Mouse (Mus musculus): ENCODE data around the gene 6820408C15Rik.
A peak's percentile ranks its signal among the peaks of the same experiment; 100 is the strongest.

6820408C15Rik gene

GRCm38 (mm10) chr2:152415287-152415686, at the start of gene 6820408C15Rik:
TSS of gene 6820408C15Rik (plus strand) at chr2:152415587.
- no peak for DNase-seq

GRCm38 (mm10) chr2:152367917-152368316, 47.5 kb upstream of the 6820408C15Rik start:
- DNase-seq: no peak

DNA sequence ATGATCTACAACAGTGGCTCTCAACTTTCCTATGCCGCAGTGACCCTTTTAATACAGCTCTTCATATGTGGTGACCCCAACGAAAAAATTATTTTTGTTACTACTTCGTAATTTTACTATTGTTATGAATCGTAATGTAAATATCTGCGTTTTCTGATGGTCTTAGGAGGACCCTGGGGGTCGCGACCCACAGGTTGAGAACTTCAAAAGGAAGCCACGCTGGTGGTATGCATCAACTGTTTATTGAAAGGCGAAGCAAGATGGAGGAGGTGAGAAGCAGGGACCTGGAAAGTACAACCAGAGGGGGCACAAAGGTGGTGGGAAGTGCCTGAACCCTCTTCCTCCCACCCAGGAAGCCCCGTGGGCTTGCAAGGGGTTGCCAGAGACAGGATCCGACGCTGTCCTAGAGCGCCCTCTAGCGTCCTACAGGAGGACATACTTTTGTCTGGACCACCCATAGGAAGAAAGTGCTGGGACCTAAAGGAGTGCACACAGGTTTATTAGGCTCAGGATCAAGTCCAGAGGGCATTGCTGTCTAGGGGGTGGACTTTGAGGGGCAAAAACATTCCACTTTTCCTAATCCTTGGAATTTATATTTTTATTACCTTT, 46.8 kb upstream of the 6820408C15Rik start:
- DNase-seq: peak; percentile 63

GRCm38 (mm10) chr2:152372104-152372503, 43.3 kb upstream of the 6820408C15Rik start:
- DNase-seq: no peak

DNA sequence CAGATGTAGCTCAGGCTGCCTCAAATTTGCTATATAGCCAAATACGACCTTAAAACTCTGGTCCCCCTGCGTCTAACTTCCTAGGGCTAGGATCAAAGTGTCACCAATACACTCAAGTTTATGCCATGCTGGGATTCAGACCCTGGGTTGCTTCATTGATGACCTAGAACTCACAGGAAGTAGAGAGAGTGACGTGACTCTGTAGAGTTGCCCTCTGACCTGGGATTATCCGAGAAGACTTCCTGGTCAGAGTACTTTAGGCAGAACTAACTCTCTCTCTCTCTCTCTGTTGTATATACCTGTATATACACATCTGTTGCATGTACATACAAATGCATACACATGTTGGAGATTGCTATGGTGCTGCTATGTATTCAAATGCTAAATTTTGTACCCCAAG, 42.7 kb upstream of the 6820408C15Rik start:
- DNase-seq: no peak

- DNase-seq: no peak
Measured at GRCm38 (mm10) chr2:152373547-152373946, 41.8 kb upstream of the 6820408C15Rik start.

GRCm38 (mm10) chr2:152375652-152376344, 39.6 kb upstream of the 6820408C15Rik start:
- DNase-seq: peak; percentile 64

GRCm38 (mm10) chr2:152376345-152376741, 39.0 kb upstream of the 6820408C15Rik start, which contains the start of gene Nrsn2:
TSS of gene Nrsn2 (minus strand) at chr2:152376638.
- peak; percentile 38 for DNase-seq

DNA sequence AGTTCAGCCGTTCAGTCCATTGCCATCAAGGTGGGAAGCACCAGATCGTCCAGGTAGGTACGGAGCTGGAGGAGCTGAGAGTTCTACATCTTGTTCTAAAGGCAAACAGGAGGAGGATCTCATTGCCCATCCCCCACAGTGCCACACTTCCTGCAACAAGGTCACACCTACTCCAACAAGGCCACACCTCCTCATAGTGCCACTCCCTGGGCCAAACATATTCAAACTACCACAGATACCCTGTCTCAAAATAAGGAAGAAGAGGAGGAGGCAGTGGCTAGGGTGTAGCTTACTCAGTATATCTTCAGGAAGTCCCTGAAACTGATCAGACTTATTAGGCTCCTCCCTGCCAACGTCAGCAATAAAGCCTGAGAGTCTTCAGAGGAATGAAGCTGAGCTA, 31.2 kb upstream of the 6820408C15Rik start:
- no peak for DNase-seq

- DNase-seq: no peak
Measured at GRCm38 (mm10) chr2:152392786-152393185, 22.6 kb upstream of the 6820408C15Rik start.

GRCm38 (mm10) chr2:152393225-152394017, 22.0 kb upstream of the 6820408C15Rik start:
- DNase-seq: no peak

DNA sequence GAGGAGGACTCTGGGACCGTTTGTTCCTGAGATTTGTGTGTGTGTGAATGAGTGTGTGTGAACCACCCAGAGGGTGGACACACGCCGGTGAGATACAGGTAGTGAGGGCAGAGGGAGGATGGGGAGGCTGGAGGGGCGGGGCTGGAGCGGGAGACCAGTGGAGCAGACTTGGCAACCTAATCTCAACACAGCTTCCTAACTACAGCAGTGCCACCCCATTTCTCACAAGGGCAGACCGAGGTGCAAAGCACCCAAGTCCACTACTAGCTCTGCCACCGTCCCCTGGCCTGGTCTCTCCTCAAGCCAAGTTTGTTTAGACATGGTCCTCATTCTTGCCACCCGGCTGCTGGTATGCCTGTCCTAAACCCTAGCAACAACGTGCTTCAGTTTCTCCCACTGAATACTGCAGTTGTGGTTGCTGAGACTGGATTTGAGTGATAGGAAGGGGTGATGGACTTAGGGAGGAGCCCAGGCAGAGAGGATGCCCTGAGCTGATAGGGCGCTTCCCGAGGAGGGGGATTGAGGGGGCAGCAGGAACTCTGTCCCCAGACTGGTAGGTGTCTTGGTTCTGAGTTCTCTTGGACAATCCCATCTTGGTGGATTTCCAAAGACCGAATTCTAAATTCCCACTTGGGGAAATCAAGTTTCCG, 20.0 kb upstream of the 6820408C15Rik start:
- DNase-seq: no peak

DNA sequence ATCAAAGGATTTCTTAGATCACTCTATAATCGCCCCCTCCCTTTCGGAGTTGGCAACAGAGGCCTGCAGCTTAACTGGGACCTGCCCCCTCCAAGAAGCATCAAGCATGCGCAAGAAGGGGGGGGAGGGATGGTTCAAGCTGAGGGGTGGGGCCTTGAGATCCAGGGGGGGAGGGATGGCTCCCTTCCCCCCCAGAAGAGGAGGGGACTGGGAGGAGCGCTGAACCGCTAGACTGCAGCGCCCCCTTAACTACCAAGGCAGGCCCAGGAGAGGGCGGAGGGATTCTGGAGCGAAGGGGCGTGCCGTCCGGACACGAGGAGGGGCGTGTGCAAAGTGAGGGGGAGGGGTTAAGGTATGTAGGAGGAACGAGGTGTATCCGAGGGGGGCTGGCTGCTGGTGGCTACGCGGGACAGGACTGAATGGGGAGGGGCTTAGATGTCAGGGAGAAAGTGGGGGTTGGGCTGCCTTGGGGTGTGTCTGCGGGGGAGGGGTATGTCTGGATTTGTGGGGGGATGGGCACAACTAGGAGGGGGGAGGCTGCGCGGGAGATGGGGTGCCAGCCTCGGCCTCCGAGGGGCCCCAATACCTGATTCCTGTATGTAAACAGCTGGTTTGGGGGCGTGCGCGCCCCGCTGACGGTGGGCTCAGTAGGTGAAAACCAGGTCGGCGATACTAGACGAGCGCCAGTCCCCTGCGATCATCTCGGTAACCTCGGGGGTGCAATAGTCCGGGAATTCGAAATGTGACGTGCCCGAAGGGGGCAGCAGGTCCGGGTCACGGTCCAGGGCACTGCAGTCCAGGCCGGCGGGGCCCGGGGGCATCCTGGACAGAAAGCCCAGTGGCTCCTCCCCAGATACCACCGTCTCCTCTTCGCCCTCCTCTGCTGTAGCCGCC, 19.0 kb upstream of the 6820408C15Rik start:
- peak; percentile 89 for DNase-seq

DNA sequence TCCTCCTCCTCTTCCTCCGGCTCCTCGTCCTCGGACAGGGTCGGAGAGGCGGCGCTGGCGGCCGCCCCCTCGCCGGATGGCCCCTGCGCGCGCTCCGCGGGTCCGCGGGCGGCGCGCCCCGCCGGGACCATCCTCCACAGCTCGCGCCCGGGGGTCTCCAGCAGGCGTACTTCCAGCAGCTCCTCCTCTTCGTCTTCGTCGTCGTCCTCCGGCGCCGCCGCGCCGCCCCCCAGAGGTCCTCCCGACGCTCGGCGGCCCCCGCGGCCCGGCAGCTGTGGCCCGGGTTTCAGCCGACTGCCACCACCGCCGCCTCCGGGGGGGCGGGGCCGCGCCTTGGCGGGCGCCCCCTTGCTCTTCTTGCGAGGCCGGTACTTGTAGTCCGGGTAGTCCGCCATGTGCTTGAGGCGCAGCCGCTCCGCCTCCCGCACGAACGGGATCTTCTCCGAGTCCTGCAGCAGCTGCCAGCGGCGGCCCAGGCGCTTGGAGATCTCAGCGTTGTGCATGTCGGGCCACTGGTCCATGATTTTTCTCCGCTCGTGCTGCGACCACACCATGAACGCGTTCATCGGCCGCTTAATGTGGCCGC, 18.3 kb upstream of the 6820408C15Rik start:
- peak; percentile 83 for DNase-seq

DNA sequence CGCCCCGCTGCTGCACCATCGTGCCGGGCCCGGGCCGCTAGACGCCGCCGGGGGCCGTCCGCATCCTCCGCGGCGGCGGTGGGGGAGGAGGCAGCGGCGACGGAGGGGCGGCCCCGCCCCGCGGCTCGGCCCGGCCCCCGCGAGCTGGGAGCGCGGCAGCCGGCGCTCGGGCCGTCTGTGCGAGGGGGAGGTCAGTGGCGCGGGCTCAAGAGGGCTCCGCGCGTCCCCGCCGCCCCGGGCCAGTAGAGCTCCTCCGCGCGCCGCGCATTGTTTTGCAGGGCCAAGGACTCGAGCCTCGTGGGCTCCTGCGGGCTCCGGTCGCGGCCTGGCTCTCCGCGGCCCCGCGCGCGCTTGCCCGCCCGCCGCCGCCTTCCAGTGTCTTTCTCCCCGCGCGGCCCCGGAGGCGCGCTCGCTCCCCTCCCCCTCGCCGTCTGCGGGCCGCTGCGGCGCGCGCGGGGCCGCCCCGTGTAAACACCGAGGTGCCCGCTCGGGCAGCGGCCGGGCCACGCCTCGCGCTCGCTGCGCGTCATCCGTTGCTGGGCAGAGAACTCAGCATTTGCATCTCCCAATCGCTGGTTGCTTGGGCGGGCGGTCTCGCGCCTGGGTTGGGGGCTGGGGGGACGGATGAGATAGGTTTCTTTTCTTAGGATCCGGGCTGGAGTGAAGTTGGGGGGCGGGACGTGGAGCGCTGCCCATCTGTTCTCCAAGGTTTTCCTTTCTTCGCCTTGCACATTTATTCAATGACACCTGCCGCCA, 17.5 kb upstream of the 6820408C15Rik start, which contains the start of gene Sox12:
Gene Sox12, minus strand, starts transcription at position 384 of the 756 bp plus-strand sequence.
- peak; percentile 100 for DNase-seq

DNA sequence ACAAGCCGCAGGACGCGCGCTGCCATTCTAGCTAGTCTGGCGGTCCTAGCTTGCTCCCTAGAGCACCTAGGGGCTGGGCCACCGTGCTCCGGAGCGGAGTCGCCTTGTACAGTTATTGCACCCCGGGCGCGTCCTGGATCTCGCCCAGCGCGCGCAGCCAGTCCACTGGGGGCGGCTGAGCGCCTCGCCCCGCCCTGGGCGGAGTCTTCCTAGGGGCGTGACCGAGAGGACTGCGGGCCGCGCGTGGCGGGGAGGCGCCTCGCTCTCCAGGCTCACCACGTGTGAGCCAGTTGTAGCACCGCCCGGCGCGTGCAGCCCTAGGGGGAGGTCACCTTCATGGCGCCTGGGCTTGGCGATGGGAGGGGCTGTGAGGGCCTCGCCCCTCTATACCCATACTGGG, 16.7 kb upstream of the 6820408C15Rik start:
- DNase-seq: peak; percentile 89

- peak; percentile 51 for DNase-seq
Measured at GRCm38 (mm10) chr2:152399122-152399542, 16.3 kb upstream of the 6820408C15Rik start.

DNA sequence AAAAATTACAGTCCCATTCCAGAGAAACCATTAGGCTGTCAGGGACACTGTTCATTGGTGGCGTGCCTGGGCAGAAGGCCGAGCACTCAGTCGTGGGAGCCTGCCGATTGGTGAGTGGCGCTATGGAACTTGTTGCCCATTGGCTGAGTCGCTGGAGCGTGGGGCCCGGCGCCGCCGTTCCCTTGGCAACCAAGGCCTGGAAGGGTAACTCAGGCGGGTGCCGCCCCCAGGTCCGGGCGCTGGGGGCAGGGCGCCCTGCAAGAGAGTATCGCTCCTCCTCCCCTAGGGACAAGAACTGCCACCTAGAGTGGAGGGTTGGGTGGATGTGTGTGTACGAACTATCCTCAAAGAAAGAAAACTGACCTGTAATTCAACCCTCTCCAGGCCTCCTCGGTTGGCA, 9.3 kb upstream of the 6820408C15Rik start:
- DNase-seq: peak; percentile 96

GRCm38 (mm10) chr2:152409781-152410180, 5.6 kb upstream of the 6820408C15Rik start:
- DNase-seq: no peak

DNA sequence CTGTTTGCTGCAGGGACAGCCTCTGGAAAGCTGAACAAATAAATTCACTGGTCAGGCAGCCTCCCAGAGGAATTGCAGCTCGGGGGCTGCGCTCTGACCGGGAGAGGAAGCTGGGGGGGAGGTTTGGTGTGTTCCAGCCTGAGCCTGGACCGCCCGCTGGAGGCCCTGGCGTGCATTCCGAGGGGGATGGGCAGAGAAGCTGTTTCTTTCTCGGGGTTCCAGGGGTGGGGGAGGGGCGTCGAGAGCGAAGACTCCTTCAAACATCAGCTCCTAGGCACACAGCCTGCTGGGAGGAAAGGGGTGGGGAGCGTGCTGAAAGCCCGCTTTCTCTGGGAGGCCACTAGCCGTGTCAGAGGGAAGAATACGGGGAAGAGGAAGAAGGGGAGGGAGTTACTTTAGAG, 4.4 kb upstream of the 6820408C15Rik start:
- DNase-seq: peak; percentile 85

DNA sequence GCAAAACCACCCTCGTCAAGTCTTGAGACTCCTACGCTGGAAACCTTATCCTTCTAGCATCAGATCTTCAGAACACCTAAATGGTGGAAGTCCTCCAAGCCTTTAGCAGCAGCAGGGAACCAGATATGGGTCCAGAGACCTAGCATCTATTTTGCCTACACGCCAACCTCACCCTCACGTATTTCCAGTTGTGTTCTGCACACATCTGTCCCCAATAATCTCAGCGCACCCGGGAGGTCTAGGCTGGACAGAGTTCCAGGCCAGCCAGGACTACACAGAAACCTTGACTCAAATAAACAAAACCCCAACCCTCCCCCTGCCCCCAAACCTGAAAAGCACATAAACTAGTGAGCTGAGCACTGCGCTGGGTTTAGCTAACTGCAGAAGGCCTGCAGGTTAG, 3.9 kb upstream of the 6820408C15Rik start:
- DNase-seq: no peak

Data from right cerebral cortex, postnatal 14 days (tissue).